Mouse (Mus musculus): ENCODE measurements around the gene Atp5f1. TPM values are rescaled to one million over a fixed set of nuclear protein-coding genes. Genes with fewer than 3 reads are reported as not detected.
"Not testable (repeated sequence)": the region's sequence is repeated elsewhere in the genome, so short reads cannot be mapped to it uniquely, and the experiment has no call there.

Atp5f1 gene
- total RNA-seq, 2 experiments from 2014 or later = 1,228 to 1,265 TPM

DNA sequence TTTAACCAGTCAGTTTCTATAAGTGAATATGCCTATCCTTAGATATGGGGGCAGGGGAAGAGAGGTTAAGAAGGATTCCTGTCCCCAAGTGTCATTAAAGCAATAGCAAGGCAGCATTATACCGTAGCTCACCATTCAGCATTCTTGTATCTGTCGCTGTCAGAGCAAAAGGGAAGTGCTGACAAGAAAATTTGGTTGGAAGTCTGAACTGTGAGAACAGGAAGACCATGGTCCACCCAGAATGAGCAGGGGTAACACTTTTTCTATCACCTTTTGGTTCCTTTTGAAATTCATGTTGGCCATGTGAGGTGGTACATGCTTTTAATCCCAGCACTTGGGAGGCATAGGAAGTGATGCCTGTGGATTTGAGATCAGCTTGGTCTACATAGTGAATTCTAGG, 28.8 kb downstream of the Atp5f1 start:
- no peak for DNase-seq

DNA sequence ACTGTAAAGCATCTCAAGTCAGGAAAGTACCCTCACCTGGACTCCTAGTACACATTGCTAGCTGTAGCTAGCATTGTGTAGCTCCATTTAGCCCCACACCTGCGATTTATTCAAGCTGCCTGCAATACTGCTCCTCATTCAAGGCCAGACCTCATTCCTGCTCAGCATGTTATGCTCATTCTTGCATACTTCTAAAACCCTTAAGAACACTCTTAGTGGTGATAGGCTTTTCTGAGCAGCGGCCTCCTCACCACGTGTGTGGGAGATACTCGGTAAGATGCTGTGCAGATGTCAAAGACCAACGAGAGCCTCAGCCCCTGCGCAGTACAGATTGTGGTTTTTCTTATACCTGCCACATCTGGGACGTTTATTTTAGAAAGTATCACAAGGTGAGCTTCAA, 30.1 kb downstream of the Atp5f1 start:
- no peak for DNase-seq

GRCm38 (mm10) chr3:105928781-105929180, 31.1 kb downstream of the Atp5f1 start:
- no peak for DNase-seq

- DNase-seq = no peak
These were observed 31.7 kb downstream of the Atp5f1 start for GRCm38 (mm10) chr3:105928195-105928569.

DNA sequence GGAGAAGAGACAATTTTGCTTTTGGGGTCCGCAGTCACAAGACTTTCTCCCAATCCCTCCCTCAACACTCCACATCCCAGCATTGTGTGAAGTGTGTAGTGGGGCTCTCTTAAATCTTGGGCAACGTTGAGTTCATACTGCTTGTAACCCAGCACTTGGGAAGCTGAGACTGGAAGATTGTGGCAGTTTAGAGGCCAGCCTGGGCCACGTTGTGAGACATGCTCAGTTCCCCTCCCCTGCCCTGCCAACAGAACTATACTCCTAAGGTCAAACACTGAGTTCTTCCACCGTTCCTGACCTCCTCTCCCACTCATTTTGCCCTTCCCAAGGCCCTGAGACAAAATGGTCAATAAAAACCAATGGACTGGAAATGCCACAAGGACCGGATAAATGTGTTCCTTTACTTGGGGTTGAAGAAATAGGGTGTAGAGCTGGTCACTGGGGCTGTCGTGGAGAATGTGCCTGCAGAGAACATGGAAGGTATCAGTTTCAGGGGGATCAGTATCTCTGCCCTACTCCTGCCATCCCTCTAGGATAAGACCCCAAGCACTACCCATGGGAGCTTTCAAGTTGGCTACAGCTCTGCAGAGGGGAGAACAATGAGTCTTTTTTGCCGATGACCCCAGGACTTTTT, 32.2 kb downstream of the Atp5f1 start:
- DNase-seq = no peak

DNA sequence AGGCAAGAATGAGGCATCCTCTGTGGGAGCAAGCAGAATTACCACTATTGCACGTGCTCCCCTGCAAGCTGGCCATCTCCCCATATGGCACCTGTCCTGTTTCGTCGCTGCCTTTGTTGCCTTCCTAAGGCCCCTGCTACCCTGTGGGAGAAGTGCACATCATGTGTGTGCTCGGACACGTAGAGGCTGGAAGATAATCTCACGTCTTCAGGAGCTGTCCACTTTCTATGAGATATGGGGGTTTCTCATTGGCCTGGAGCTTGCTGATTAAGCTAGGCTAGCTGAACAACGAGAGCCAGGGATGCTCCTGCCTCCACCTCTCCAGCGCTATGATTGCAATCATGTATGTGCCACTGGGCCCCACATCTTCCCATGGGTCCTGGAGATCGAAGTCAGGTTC, 35.3 kb downstream of the Atp5f1 start:
- no peak for DNase-seq

- DNase-seq = no peak
These were observed 37.9 kb downstream of the Atp5f1 start for GRCm38 (mm10) chr3:105921959-105922358.

DNA sequence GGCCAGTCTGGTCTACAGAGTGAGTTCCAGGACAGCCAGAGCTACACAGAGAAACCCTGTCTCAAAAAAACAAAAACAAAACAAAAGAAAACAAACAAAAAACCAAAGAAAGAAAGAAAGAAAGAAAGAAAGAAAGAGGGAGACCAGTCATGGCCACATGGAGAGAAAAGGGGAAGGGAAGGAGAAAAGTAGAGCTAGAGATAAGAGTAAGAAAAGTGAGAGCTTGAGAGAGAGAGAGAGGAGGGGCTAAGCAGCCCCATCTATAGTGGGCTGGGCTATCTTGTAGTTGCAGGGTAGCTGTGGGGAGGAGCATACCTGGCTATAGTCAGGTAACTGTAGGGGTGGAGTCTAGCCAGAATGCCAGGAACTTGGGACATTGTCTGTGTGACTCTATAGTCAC, 39.2 kb downstream of the Atp5f1 start:
- DNase-seq = not testable (repeated sequence)

DNA sequence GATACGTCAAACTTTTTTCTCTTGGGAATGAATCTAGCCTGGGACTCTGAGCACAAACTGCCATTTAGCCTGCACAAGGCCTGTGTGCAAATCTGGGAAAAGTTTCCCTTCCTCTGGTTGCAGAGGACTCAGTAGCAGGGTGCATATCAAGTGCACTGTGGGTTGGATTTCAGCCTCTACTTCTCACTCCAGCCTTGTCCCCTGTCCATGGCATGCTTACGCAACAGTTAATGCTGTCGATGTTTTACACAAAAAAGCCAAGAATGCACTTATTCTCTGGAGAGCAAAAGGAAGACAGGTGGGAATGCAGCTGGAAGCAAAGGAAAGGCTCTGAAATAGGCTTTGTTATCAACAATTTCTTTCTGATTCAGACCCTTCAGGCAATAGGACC, 41.5 kb downstream of the Atp5f1 start:
- no peak for DNase-seq

DNA sequence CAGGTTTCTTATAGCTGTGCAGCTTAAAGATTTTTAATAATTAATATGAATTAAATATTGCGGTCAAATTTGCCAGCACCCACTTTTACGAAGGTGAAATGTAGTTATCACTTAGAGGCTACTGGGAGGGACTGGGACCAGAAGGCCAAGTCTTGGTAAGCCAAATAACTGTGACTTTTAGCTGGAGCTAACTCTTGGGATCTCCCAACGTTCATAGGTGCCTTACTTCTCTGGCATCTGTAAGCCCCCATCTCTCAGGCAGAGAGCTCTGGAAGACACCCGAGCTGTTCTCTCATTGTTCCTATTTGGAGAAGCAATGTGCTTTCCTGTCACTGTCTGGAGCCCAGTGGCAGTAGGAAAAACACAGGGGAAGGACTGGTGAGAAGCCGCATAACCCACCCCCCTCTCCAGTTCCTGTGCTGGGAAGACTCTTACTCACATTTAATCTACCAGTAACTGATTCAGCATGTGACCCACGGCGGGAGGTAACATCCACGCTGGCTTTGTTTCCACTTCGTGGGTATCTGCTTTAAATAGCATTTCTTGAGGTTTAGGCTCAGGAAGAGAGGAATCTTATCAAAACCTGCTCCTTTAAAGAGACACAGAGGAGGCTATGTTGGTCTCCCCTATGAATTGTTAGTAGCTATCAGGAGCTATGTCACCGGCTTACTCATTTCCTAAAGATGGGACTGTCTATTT, 42.1 kb downstream of the Atp5f1 start:
- no peak for DNase-seq

DNA sequence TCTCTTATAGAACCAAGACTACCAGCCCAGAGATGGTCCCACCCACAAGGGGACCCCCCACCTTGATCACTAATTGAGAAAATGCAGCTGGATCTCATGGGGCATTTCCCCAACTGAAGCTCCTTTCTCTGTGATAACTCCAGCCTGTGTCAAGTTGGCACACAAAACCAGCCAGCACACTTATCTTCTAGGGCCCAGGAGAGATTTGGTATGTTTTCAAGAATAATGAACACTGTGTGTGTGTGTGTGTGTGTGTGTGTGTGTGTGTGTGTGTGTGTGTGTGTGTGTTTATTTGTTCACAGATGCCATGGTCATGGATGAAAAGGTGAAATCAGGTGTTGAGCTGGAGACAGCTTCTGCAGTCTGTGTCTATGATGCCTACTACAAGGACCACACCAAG, 43.4 kb downstream of the Atp5f1 start:
- not testable (repeated sequence) for DNase-seq

DNA sequence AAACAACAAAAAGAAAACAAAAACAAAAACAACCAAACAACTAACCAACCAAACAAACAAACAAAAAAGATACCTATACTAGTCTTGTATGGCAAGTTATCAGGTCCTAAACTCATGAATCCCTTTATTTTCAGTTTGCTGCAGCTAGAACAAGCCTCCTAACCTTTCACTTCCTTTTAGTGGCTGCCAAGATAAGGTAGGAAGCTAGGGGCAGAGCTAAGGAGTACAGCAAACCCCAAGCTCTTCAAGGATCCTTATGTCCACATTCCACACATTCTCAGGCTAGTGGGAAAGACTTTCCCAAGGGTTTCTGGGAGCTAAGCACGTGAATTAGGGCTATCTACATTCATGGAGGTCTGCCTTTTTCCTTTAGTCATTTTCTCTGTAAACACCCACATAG, 44.6 kb downstream of the Atp5f1 start:
- no peak for DNase-seq

GRCm38 (mm10) chr3:105913839-105914681, 45.8 kb downstream of the Atp5f1 start:
- DNase-seq = no peak

- DNase-seq = no peak
These were observed 47.6 kb downstream of the Atp5f1 start for GRCm38 (mm10) chr3:105912097-105912880.

DNA sequence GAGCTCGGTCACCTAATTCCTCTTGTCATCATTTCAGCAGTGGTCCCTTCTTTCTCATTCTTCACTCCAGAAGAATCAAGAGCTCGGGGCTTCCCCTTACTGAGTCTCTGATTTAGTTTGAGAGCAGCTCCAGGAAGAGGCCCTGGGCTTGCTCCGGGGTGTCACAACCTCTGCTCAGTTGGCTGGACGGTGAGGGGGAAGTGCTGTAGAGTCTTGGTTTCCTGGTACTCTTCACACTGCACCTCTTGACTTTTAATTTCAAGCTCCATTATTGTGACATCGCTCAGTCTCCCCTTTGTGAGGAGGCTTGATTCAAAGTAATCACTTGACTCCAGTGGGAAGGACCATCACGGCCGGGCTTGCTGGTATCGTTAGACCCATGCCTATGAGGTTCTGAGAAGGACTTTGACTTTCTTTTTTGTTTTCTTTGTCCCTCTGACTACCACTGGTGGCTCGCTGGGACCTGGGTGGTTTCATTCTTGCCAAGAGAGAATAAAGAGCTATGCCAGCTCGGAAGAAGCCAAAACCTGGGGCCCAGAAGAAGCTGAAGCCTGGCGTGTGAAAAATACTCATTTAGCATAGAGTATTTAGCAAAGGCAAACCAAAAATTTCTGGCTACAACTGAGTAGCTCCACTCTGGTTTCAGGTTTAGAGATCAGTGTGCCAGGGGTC, 49.2 kb downstream of the Atp5f1 start:
- peak in 1 of 2 experiments; percentile 26 for DNase-seq

- DNase-seq = no peak
These were observed 50.9 kb downstream of the Atp5f1 start for GRCm38 (mm10) chr3:105908976-105909375.

- DNase-seq = no peak
These were observed 51.8 kb downstream of the Atp5f1 start for GRCm38 (mm10) chr3:105907956-105908655.

- DNase-seq = no peak
These were observed 55.2 kb downstream of the Atp5f1 start for GRCm38 (mm10) chr3:105904721-105905120.

DNA sequence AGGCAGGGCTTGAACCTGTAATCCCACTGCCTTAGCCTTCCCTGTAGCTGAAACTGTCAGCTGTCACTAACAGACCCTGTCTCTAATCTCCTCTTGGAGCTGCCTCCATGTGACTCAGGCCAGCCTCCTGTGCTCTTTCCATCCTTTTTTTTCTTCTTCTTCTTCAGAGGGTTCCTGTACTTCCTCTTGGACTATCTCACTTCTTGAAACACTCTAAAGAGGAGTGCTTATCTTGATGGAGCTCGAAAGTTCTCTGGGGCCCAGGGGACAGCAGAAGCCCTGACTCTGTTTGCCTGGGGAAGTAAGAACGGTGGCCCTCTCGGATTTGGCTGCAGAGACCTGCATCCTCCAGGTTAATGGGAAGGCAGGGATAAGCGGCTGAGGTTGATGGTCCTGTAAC, 55.7 kb downstream of the Atp5f1 start:
- no peak for DNase-seq

DNA sequence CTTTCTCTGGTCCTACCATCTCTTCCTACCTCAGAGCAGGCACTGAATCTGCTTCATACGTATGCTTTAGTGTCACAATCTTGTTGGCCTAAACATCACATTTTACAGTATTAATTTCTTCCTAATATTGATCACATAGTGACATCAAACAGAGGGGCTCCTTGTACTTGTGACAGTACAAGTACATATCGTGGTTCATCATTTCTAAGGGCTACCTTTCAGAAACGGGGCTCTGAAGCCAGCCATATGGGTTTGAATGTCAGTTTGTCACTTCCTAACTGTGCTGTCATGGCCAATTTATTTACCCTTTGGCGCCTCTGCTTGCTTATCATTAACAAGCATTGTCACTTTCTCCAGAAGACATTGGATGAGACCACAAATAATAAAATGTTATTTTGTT, 58.4 kb downstream of the Atp5f1 start:
- no peak for DNase-seq

DNA sequence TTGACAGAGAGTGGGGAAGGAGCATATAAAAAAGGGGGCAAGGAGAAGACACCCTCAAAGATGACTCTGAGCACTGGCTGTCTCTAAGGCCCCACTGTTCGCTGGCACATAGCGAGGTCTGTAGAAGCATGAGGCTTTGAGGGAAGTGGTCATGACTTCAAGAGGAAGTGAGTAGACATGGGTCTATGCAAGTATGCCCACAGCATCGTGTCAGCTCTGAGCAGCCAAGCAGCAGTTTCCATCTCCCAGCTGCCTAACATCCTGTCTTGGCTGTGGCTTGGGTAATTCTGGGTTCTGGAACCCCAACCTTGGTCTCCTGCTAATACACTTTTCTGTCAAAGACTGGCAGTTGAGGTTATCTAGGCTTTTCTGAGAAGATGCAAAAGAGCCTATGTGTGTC, 59.2 kb downstream of the Atp5f1 start:
- DNase-seq = peak in 1 of 2 experiments; percentile 40

Measured in heart, adult 18-20 months (tissue).